Comparison of ENCODE assay signal across 9 mouse cellular contexts in genomic region chr14:32309876-32310275, GRCm38 (mm10). TPM values are rescaled to one million over a fixed set of nuclear protein-coding genes. Genes with fewer than 3 reads are reported as not detected.
DNase-seq lines count a peak whose midpoint lies in the region; ATAC-seq and TF ChIP-seq lines count a peak whose summit lies in the region.
"Had no signal": no experiment of that assay in that cellular context is flagged by ENCODE, and none has a peak within 500 bp of the region (broad histone marks: within the 10 kb centered on the region; RNA-seq: fewer than 3 reads in every experiment).

No protein-coding gene starts in this region.

- no peak overlapping the region for H3ac ChIP-seq in C2C12 (ENCODE audit: control insufficient read depth, insufficient read length, low read depth)

- no peaks in the 10 kb centered on the region for H3K27me3 ChIP-seq in C2C12 (ENCODE audit: control insufficient read depth, insufficient read depth, insufficient read length)
- no peaks in the 10 kb centered on the region for H3K27me3 ChIP-seq in G1E (ENCODE audit: insufficient read depth, low read length)
- no peaks in the 10 kb centered on the region for H3K27me3 ChIP-seq in cerebellum, adult 2 months (ENCODE audit: control insufficient read depth, insufficient read depth, low read length)
- no peaks in the 10 kb centered on the region for H3K27me3 ChIP-seq in kidney, embryonic 16.5 days (ENCODE audit: insufficient read depth, low read length)
- no peaks in the 10 kb centered on the region for H3K27me3 ChIP-seq in limb, embryonic 11.5 days (ENCODE audit: control insufficient read depth, insufficient read depth, low read length)
- H3K27me3 ChIP-seq: heart, embryonic 13.5 days had no signal

- H3K36me3 ChIP-seq in C2C12 (ENCODE audit: control insufficient read depth, insufficient read depth) (no peaks in the 10 kb centered on the region), G1E (replicated peaks) (peaks cover 19% of the 10 kb centered on the region)
- no peaks in the 10 kb centered on the region for H3K36me3 ChIP-seq in kidney, embryonic 16.5 days (ENCODE audit: insufficient read depth, low read length)
- H3K36me3 ChIP-seq in limb, embryonic 11.5 days (ENCODE audit: control insufficient read depth, insufficient read depth, low read length) = 0 out of 2 replicates have a peak, but pooled peaks cover 2% of the 10 kb centered on the region
- H3K36me3 ChIP-seq: heart, embryonic 13.5 days had no signal

- DNase-seq in G1E (ENCODE audit: low spot score) = no peak
- peak; percentile 71 to 81 for DNase-seq in cerebellum, adult 2 months
- peak; percentile 32 for DNase-seq in gastrocnemius, postnatal 14 days
- DNase-seq in limb, embryonic 11.5 days (ENCODE audit: low spot score) = peak; percentile 68
- peak; percentile 75 for DNase-seq in right cerebral cortex, adult 18-20 months

- TF ChIP-seq POLR2A in cerebellum, adult 2 months (IDR thresholded peaks at IDR 0.05; ENCODE audit: borderline replicate concordance, insufficient read depth, low read length) = no peak

- 42% methylated on average over 8 of the region's 8 CpGs for WGBS in cerebellum, adult 2 months
- WGBS in kidney, embryonic 16.5 days = 38% methylated on average over 8 of the region's 8 CpGs
- WGBS in limb, embryonic 11.5 days = 40% methylated on average over 8 of the region's 8 CpGs

- H3K9ac ChIP-seq in kidney, embryonic 16.5 days (replicated peaks; ENCODE audit: low read length) = no peak overlapping the region
- H3K9ac ChIP-seq in limb, embryonic 11.5 days (ENCODE audit: low read length) = no peak overlapping the region
- H3K9ac ChIP-seq: heart, embryonic 13.5 days had no signal

- no peaks in the 10 kb centered on the region for H3K79me3 ChIP-seq in C2C12 (ENCODE audit: low read depth)

- H3K9me3 ChIP-seq in G1E (replicated peaks) = no peaks in the 10 kb centered on the region
- no peaks in the 10 kb centered on the region for H3K9me3 ChIP-seq in kidney, embryonic 16.5 days (ENCODE audit: low read length)
- no peaks in the 10 kb centered on the region for H3K9me3 ChIP-seq in limb, embryonic 11.5 days (ENCODE audit: control insufficient read depth, low read length)
- H3K9me3 ChIP-seq: heart, embryonic 13.5 days had no signal

- H3K79me2 ChIP-seq in C2C12 (ENCODE audit: control insufficient read depth, insufficient read depth) = no peaks in the 10 kb centered on the region

- no peak for ATAC-seq in G1E (ENCODE audit: extremely low read depth, insufficient number of reproducible peaks, low FRiP score, poor library complexity, severe bottlenecking)
- 0 out of 2 replicates have a peak, but pooled peaks have one; percentile 15 for ATAC-seq in kidney, embryonic 16.5 days (ENCODE audit: low FRiP score, low TSS enrichment)
- no peak for ATAC-seq in limb, embryonic 11.5 days (ENCODE audit: insufficient number of reproducible peaks, low FRiP score, low TSS enrichment, low read depth)
- ATAC-seq in megakaryocyte, adult 5-6 weeks (ENCODE audit: poor library complexity, severe bottlenecking) = no peak

- H3K4me3 ChIP-seq in C2C12 (ENCODE audit: insufficient read depth, poor library complexity, severe bottlenecking) (no peak overlapping the region), G1E (ENCODE audit: low read depth, low read length) (no peak overlapping the region)
- H3K4me3 ChIP-seq in cerebellum, adult 2 months (replicated peaks; ENCODE audit: insufficient read depth, low read depth, low read length) = no peak overlapping the region
- no peak overlapping the region for H3K4me3 ChIP-seq in kidney, embryonic 16.5 days (ENCODE audit: low read length)
- no peak overlapping the region for H3K4me3 ChIP-seq in limb, embryonic 11.5 days (ENCODE audit: low read depth, low read length)
- H3K4me3 ChIP-seq: heart, embryonic 13.5 days had no signal

- peak; percentile 40 for TF ChIP-seq CTCF in C2C12 (IDR thresholded peaks at IDR 0.05; ENCODE audit: control insufficient read depth, insufficient read depth, insufficient read length)
- peak; percentile 37; the same call in 1 of the 2 replicates for TF ChIP-seq CTCF in G1E (IDR thresholded peaks at IDR 0.05; ENCODE audit: low read depth, low read length)
- TF ChIP-seq CTCF in cerebellum, adult 2 months (IDR thresholded peaks at IDR 0.05; ENCODE audit: borderline replicate concordance, insufficient read depth, low read depth, low read length) = peak; percentile 85

- intact Hi-C loops in gastrocnemius, postnatal 14 days (cut with DNase I; ENCODE audit: low total_unique reads) = no loop called here

- H3K27ac ChIP-seq in cerebellum, adult 2 months (ENCODE audit: insufficient read depth, low read length) = no peak overlapping the region
- H3K27ac ChIP-seq in kidney, embryonic 16.5 days (ENCODE audit: low read length) = no peak overlapping the region
- no peak overlapping the region for H3K27ac ChIP-seq in limb, embryonic 11.5 days (replicated peaks; ENCODE audit: low read depth, low read length)
- H3K27ac ChIP-seq: heart, embryonic 13.5 days had no signal

- peaks cover 3% of the 10 kb centered on the region; the same call in 1 of the 2 replicates for H3K4me1 ChIP-seq in G1E (ENCODE audit: insufficient read depth, low read depth, low read length)
- no peaks in the 10 kb centered on the region for H3K4me1 ChIP-seq in cerebellum, adult 2 months (ENCODE audit: control insufficient read depth, insufficient read depth, low read length)
- no peaks in the 10 kb centered on the region for H3K4me1 ChIP-seq in kidney, embryonic 16.5 days (ENCODE audit: insufficient read depth, low read length)
- H3K4me1 ChIP-seq in limb, embryonic 11.5 days (ENCODE audit: control insufficient read depth, insufficient read depth, low read length) = no peaks in the 10 kb centered on the region
- H3K4me1 ChIP-seq: heart, embryonic 13.5 days had no signal

- no peak overlapping the region for H3K4me2 ChIP-seq in kidney, embryonic 16.5 days (replicated peaks; ENCODE audit: low read depth, low read length)
- H3K4me2 ChIP-seq in limb, embryonic 11.5 days (ENCODE audit: low read depth, severe bottlenecking) = no peak overlapping the region
- H3K4me2 ChIP-seq: heart, embryonic 13.5 days had no signal

TF ChIP-seq in C2C12, 6 proteins besides CTCF, POLR2A, EP300 and RAD21:
- TF ChIP-seq CEBPB (IDR thresholded peaks at IDR 0.05; ENCODE audit: low read depth) (no peak), MAX (IDR thresholded peaks at IDR 0.05) (no peak), FOSL1 (IDR thresholded peaks at IDR 0.05; ENCODE audit: insufficient read depth, low read length, poor library complexity, severe bottlenecking) (no peak), USF1 (IDR thresholded peaks at IDR 0.05; ENCODE audit: low read depth) (no peak), MYOG (IDR thresholded peaks at IDR 0.05; ENCODE audit: control insufficient read depth, extremely low read depth, insufficient read length) (no peak), MYOD1 (IDR thresholded peaks at IDR 0.05; ENCODE audit: control insufficient read depth, insufficient read length, low read depth) (no peak)

RNA-seq across cellular contexts. Expression of gene Ogdhl, which starts 11.9 kb away (rescaled TPM):
- polyA plus RNA-seq in C2C12 (2012; fragmentation: generic; extraction: Trizol) (5.7 TPM), G1E (2012) (0.18 and 0.20 TPM in 2 replicates)
- total RNA-seq in G1E (2014; fragmentation: Nextera tagmentation) (1.7 TPM in 1 of 2 replicates, not detected in the other), G1E (2017) (0.12 and 0.33 TPM in 2 replicates)
- 91.2 and 94.7 TPM in 2 replicates for polyA plus RNA-seq in cerebellum, adult 2 months (2012; rRNA removed)
- total RNA-seq in gastrocnemius, postnatal 14 days (2021) = 1 to 10 TPM in 1 of 2 experiments, under 1 TPM in 1; 0.82 to 1.3 TPM
- polyA plus RNA-seq in kidney, embryonic 16.5 days (2015; fragmentation: Nextera tagmentation; extraction: Ambion mirVana) = 10.7 and 11.4 TPM in 2 replicates
- polyA plus RNA-seq in limb, embryonic 11.5 days (2014; fragmentation: Nextera tagmentation; extraction: Ambion mirVana) = 17.6 and 18.8 TPM in 2 replicates
- total RNA-seq in megakaryocyte, adult 5-6 weeks (2015) = not detected in 2 replicates
- not detected in 2 replicates for total RNA-seq in megakaryocyte, adult 5-6 weeks (2017)
